Comparison of ENCODE assay signal across 8 mouse cellular contexts in the genomic region with DNA sequence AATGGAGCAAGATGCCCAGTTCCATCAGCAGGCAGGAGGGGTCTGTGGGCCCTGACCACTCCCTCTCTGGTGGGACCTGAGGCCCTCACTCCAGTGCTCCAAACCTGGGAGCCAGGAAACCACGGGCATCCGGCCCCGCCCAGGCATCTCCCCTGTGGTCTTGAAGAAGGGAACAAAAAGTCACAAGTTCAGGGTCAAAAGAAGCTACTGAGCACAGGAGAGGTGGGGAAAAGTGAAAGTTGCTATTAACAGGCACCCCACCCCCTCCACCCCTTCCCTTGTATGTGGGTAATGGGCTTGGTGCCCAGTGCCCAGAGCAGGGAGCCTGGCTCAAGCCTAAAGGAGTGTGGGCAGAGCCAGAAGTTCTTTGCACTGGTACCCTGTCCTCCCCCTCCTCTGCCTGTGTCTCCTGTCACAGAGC. TPM values are rescaled to one million over a fixed set of nuclear protein-coding genes. Genes with fewer than 3 reads are reported as not detected.
DNase-seq lines count a peak whose midpoint lies in the region; ATAC-seq and TF ChIP-seq lines count a peak whose summit lies in the region.

No protein-coding gene starts in this region.

- 0 out of 2 replicates have a peak overlapping the region, but pooled peaks have one; percentile 22 for H3K27ac ChIP-seq in intestine, embryonic 15.5 days
- H3K27ac ChIP-seq in intestine, postnatal 0 days (ENCODE audit: low read depth, low read length) = no peak overlapping the region
- H3K27ac ChIP-seq in brown adipose tissue, adult 24 weeks (replicated peaks; ENCODE audit: low read depth, low read length) = peak overlapping the region; percentile 71
- peak overlapping the region; percentile 97 for H3K27ac ChIP-seq in hindbrain, postnatal 0 days
- peak overlapping the region; percentile 94 for H3K27ac ChIP-seq in spleen, adult 2 months (ENCODE audit: insufficient read depth, low read length)

- TF ChIP-seq CTCF in intestine, postnatal 0 days (IDR thresholded peaks at IDR 0.05; ENCODE audit: low read depth) = no peak
- TF ChIP-seq CTCF in hindbrain, postnatal 0 days (IDR thresholded peaks at IDR 0.05; ENCODE audit: low read depth) = no peak
- no peak for TF ChIP-seq CTCF in spleen, adult 2 months (IDR thresholded peaks at IDR 0.05; ENCODE audit: extremely low read depth, insufficient read depth, insufficient read length, insufficient replicate concordance)

- 82% methylated on average over 3 of the region's 3 CpGs for WGBS in intestine, embryonic 15.5 days
- WGBS in intestine, postnatal 0 days = 81% methylated on average over 3 of the region's 3 CpGs
- 12% methylated on average over 3 of the region's 3 CpGs for WGBS in hindbrain, postnatal 0 days
- 6% methylated on average over 3 of the region's 3 CpGs for WGBS in spleen, adult 2 months

- DNase-seq in hindbrain, postnatal 0 days (ENCODE audit: low spot score) = peak; percentile 84
- DNase-seq in lung, postnatal 10 days = peak; percentile 39
- DNase-seq in spleen, adult 2 months (ENCODE audit: low read depth in 1 of 2, low spot score in 2 of 2) = peak in 1 of 2 experiments; percentile 87
- DNase-seq in frontal cortex, postnatal 14 days (ENCODE audit: low spot score in 2 of 2) = no peak
- DNase-seq in cerebellum, postnatal 36 days = no peak

- H3K36me3 ChIP-seq in intestine, embryonic 15.5 days = peaks cover 38% of the 10 kb centered on the region
- peaks cover 62% of the 10 kb centered on the region for H3K36me3 ChIP-seq in intestine, postnatal 0 days (ENCODE audit: control insufficient read depth, insufficient read depth)
- H3K36me3 ChIP-seq in hindbrain, postnatal 0 days (ENCODE audit: insufficient read depth, low read length) = peaks cover 27% of the 10 kb centered on the region; the same call in 1 of the 2 replicates
- H3K36me3 ChIP-seq in spleen, adult 2 months (ENCODE audit: control insufficient read depth, insufficient read depth, low read length) = peaks cover 14% of the 10 kb centered on the region

- peaks cover 44% of the 10 kb centered on the region for H3K4me1 ChIP-seq in intestine, embryonic 15.5 days (replicated peaks)
- H3K4me1 ChIP-seq in intestine, postnatal 0 days (replicated peaks; ENCODE audit: control insufficient read depth, insufficient read depth, low read length) = 0 out of 2 replicates have a peak, but pooled peaks cover 3% of the 10 kb centered on the region
- H3K4me1 ChIP-seq in brown adipose tissue, adult 24 weeks (ENCODE audit: control insufficient read depth, insufficient read depth, insufficient read length, low read length) = peaks cover 22% of the 10 kb centered on the region
- peaks cover 33% of the 10 kb centered on the region for H3K4me1 ChIP-seq in hindbrain, postnatal 0 days (ENCODE audit: insufficient read depth, low read length)
- peaks cover 61% of the 10 kb centered on the region for H3K4me1 ChIP-seq in spleen, adult 2 months (ENCODE audit: control insufficient read depth, insufficient read depth, insufficient read length)

- no peaks in the 10 kb centered on the region for H3K9me3 ChIP-seq in intestine, embryonic 15.5 days
- no peaks in the 10 kb centered on the region for H3K9me3 ChIP-seq in intestine, postnatal 0 days (ENCODE audit: control insufficient read depth)
- H3K9me3 ChIP-seq in hindbrain, postnatal 0 days (ENCODE audit: low read length) = no peaks in the 10 kb centered on the region

- H3K4me3 ChIP-seq in intestine, embryonic 15.5 days (replicated peaks) = no peak overlapping the region
- H3K4me3 ChIP-seq in intestine, postnatal 0 days (ENCODE audit: low read depth, low read length) = no peak overlapping the region
- no peak overlapping the region for H3K4me3 ChIP-seq in brown adipose tissue, adult 24 weeks (ENCODE audit: insufficient read depth, low read depth, low read length)
- H3K4me3 ChIP-seq in hindbrain, postnatal 0 days (ENCODE audit: low read length) = no peak overlapping the region
- H3K4me3 ChIP-seq in spleen, adult 2 months (ENCODE audit: extremely low read depth, insufficient read depth, insufficient read length) = 0 out of 2 replicates have a peak overlapping the region, but pooled peaks have one; percentile 11

- no peak overlapping the region for H3K4me2 ChIP-seq in intestine, embryonic 15.5 days (replicated peaks)
- H3K4me2 ChIP-seq in intestine, postnatal 0 days (replicated peaks; ENCODE audit: low read depth) = no peak overlapping the region
- no peak overlapping the region for H3K4me2 ChIP-seq in hindbrain, postnatal 0 days (ENCODE audit: low read depth, low read length)

- no peak overlapping the region for H3K9ac ChIP-seq in intestine, embryonic 15.5 days
- H3K9ac ChIP-seq in intestine, postnatal 0 days (ENCODE audit: low read depth, low read length) = no peak overlapping the region
- H3K9ac ChIP-seq in hindbrain, postnatal 0 days (replicated peaks; ENCODE audit: low read length) = peak overlapping the region; percentile 0; the same call in 1 of the 2 replicates

- H3K27me3 ChIP-seq in intestine, embryonic 15.5 days (replicated peaks) = no peaks in the 10 kb centered on the region
- H3K27me3 ChIP-seq in intestine, postnatal 0 days (replicated peaks; ENCODE audit: control insufficient read depth, insufficient read depth, low read length) = no peaks in the 10 kb centered on the region
- H3K27me3 ChIP-seq in hindbrain, postnatal 0 days (ENCODE audit: insufficient read depth, low read length) = no peaks in the 10 kb centered on the region
- H3K27me3 ChIP-seq in spleen, adult 2 months (ENCODE audit: control insufficient read depth, insufficient read depth, low read length) = no peaks in the 10 kb centered on the region

- ATAC-seq in intestine, embryonic 15.5 days = no peak
- no peak for ATAC-seq in intestine, postnatal 0 days
- ATAC-seq in hindbrain, postnatal 0 days = peak; percentile 36

- TF ChIP-seq POLR2A in spleen, adult 2 months (IDR thresholded peaks at IDR 0.05; ENCODE audit: low read depth, low read length) = no peak

RNA-seq across cellular contexts. Expression of a gene that starts 17.6 kb away (rescaled TPM):
- 24.5 and 25.2 TPM in 2 replicates for polyA plus RNA-seq in intestine, embryonic 15.5 days (2015; fragmentation: Nextera tagmentation; extraction: Ambion mirVana)
- 25.6 and 27.4 TPM in 2 replicates for polyA plus RNA-seq in intestine, postnatal 0 days (2015; fragmentation: Nextera tagmentation; extraction: Ambion mirVana)
- polyA plus RNA-seq in brown adipose tissue, adult 24 weeks (2012; ENCODE audit: insufficient read depth, insufficient read length, missing spikeins) = 21.7 and 21.9 TPM in 2 replicates
- 45.1 and 56.8 TPM in 2 replicates for total RNA-seq in hindbrain, postnatal 0 days (2014; rRNA removed)
- polyA plus RNA-seq in hindbrain, postnatal 0 days (2015; fragmentation: Nextera tagmentation; extraction: Ambion mirVana) = 25.5 and 26.4 TPM in 2 replicates
- 29.9 and 32.4 TPM in 2 replicates for polyA plus RNA-seq in spleen, adult 2 months (2012; rRNA removed)

RNA-seq across cellular contexts. Expression of a gene that starts 54.7 kb away (rescaled TPM):
- polyA plus RNA-seq in intestine, embryonic 15.5 days (2015; fragmentation: Nextera tagmentation; extraction: Ambion mirVana) = 35.4 and 35.7 TPM in 2 replicates
- polyA plus RNA-seq in intestine, postnatal 0 days (2015; fragmentation: Nextera tagmentation; extraction: Ambion mirVana) = 11.5 and 17.8 TPM in 2 replicates
- polyA plus RNA-seq in brown adipose tissue, adult 24 weeks (2012; ENCODE audit: insufficient read depth, insufficient read length, missing spikeins) = 6.1 and 17.7 TPM in 2 replicates
- total RNA-seq in hindbrain, postnatal 0 days (2014; rRNA removed) = 55.9 and 76.6 TPM in 2 replicates
- 55.2 and 56.9 TPM in 2 replicates for polyA plus RNA-seq in hindbrain, postnatal 0 days (2015; fragmentation: Nextera tagmentation; extraction: Ambion mirVana)
- polyA plus RNA-seq in spleen, adult 2 months (2012; rRNA removed) = 152 and 168 TPM in 2 replicates

Comparison
In these comparisons a context has a peak if more than half of its experiments do, and no peak if none do; other contexts are left out.
1. DNase-seq: peak in hindbrain, postnatal 0 days (single experiment) and lung, postnatal 10 days (single experiment); none in frontal cortex, postnatal 14 days (0 of 2) and cerebellum, postnatal 36 days (0 of 2).